Mouse (Mus musculus) E14TG2a.4 (cell line): ENCODE measurements at regions not wholly inside any gene's neighbourhood (a gene's known extent, or its start where the extent isn't known, plus 50 kb on each side); places are given as distances from the start of the nearest gene placed in this dataset.

ENCODE experiments used
- H3K27me3 ChIP-seq: 2 replicates; pipeline ENCODE4 v1.6.1; 2014; ENCODE audit warnings: low read length, control low read depth; ENCODE audit not compliant: insufficient read depth
- H3K36me3 ChIP-seq: 2 replicates; pipeline ENCODE4 v1.6.1; 2014; ENCODE audit warnings: low read length, control low read depth; ENCODE audit not compliant: insufficient read depth
- H3K4me1 ChIP-seq: replicated peaks from 2 replicates; pipeline ENCODE4 v1.6.1; 2014; ENCODE audit warnings: low read depth, low read length, control low read depth
- H3K4me3 ChIP-seq: replicated peaks from 2 replicates; pipeline ENCODE4 v1.5.1; 2014; ENCODE audit warnings: mild to moderate bottlenecking, low read length
- H3K9me3 ChIP-seq: 2 replicates; pipeline ENCODE4 v1.6.1; 2014; ENCODE audit warnings: low read length, control low read depth
- CTCF ChIP-seq: conservative IDR thresholded peaks from 2 replicates; pipeline ENCODE4 v1.5.1; 2014; ENCODE audit warnings: low read length
- NANOG ChIP-seq: IDR thresholded peaks from 2 replicates; pipeline ENCODE4 v1.6.1; 2014; ENCODE audit warnings: borderline replicate concordance, low read length, mixed read lengths
- POU5F1 ChIP-seq: IDR thresholded peaks from 2 replicates; pipeline ENCODE4 v1.6.1; 2014; ENCODE audit warnings: low read length, borderline replicate concordance

DNA sequence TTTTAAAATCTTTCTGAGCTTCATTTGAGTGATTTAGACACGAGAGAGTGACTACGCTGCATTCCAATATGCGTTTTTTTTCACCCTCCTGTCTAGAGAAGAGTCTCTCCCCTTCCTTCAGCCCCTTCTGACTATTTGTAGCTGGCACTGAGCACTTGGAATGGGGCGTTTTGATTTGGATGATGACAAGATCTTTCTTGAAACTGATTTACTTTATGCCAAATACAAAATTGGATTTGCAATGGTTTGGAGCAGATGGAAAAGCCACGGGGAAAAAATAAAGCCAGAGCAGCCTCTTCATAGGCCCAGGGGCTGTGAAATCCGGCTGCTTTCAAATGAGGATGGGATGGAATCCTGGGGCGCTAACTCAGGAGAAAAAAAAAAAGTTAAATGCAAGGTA lies 196.0 kb downstream of the Fam84b start:
- TF ChIP-seq POU5F1 (no peak), CTCF (no peak), NANOG (no peak)
- Histone ChIP-seq H3K4me3 (no peak overlapping the region), H3K4me1 (no peaks in the 10 kb centered on the region), H3K9me3 (peaks cover 10% of the 10 kb centered on the region), H3K36me3 (no peaks in the 10 kb centered on the region), H3K27me3 (no peaks in the 10 kb centered on the region)

DNA sequence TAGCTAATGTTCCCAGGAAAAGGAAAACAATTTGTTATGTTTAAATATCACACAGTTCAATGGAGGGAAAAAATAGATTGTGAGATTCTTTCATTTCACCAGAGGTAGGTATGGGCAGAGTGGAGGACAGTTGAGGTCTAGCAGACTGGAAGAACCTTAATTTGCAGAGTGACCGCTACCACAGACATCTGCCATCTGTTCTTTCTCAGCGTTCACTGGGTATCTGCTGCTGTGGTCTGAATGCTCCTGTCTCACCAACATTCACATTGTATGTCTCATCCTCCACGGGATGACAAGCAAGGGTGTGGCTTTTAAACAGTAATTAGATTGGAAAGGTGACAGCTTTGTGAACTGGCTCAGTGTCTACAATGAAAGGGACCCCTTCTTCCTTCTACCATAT lies 198.5 kb downstream of the Fam84b start:
- no peak for TF ChIP-seq CTCF
- no peak for TF ChIP-seq POU5F1
- no peak for TF ChIP-seq NANOG
- Histone ChIP-seq H3K27me3 (no peaks in the 10 kb centered on the region), H3K9me3 (no peaks in the 10 kb centered on the region), H3K4me3 (no peak overlapping the region), H3K36me3 (no peaks in the 10 kb centered on the region), H3K4me1 (no peaks in the 10 kb centered on the region)

DNA sequence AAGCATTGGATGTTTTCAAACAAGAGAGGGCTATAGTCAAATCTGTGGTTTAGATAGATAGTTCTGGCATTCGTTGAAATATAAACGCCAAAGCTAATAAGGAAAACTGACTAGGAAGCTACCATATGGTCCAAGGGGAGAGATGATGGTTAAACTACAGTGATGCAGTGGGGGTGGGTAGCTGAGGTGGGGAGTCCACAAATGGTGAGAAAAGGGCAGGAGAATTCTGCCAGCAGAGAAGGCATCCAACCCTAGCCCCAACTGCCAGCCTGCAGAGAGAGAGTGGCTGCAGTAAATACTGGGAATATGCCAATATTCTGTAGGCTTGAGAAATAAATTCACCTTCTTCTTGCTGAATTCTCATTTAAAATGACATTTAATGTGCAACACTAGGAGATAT lies 204.3 kb downstream of the Fam84b start:
- Histone ChIP-seq H3K36me3 (no peaks in the 10 kb centered on the region), H3K4me3 (no peak overlapping the region), H3K9me3 (no peaks in the 10 kb centered on the region), H3K27me3 (no peaks in the 10 kb centered on the region), H3K4me1 (no peaks in the 10 kb centered on the region)
- TF ChIP-seq NANOG (no peak), POU5F1 (no peak), CTCF (no peak)

GRCm38 (mm10) chr15:60641770-60642169 lies 211.8 kb downstream of the Fam84b start:
- Histone ChIP-seq H3K36me3 (no peaks in the 10 kb centered on the region), H3K27me3 (no peaks in the 10 kb centered on the region), H3K4me3 (no peak overlapping the region), H3K4me1 (no peaks in the 10 kb centered on the region), H3K9me3 (no peaks in the 10 kb centered on the region)
- TF ChIP-seq NANOG (no peak), CTCF (no peak), POU5F1 (no peak)

DNA sequence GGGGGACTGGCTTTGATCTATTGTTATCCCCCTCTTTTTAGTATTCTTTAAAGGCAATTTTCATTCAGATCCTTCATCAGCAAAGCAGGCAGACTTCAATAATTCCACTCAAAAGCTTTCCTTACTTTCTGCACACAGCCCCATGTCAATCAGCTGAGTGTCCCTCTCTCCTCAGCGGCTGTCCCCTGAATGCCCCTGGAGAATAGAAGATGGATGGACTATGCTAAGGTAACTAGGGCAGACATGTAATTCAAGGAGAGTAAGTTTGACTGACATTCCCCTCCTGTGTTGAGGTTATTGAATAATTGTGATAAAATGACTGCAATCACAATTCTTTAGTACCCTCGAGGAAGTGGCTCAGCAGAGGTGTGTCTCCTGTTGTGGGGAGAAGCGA lies 220.1 kb downstream of the Fam84b start:
- TF ChIP-seq POU5F1: no peak
- TF ChIP-seq NANOG: no peak
- no peak for TF ChIP-seq CTCF
- Histone ChIP-seq H3K27me3 (no peaks in the 10 kb centered on the region), H3K9me3 (peaks cover 15% of the 10 kb centered on the region), H3K36me3 (no peaks in the 10 kb centered on the region), H3K4me1 (no peaks in the 10 kb centered on the region), H3K4me3 (no peak overlapping the region)

GRCm38 (mm10) chr15:60632789-60633456 lies 220.7 kb downstream of the Fam84b start:
- no peak for TF ChIP-seq CTCF
- TF ChIP-seq NANOG: no peak
- no peak for TF ChIP-seq POU5F1
- Histone ChIP-seq H3K9me3 (peaks cover 18% of the 10 kb centered on the region), H3K4me3 (no peak overlapping the region), H3K36me3 (no peaks in the 10 kb centered on the region), H3K4me1 (no peaks in the 10 kb centered on the region), H3K27me3 (no peaks in the 10 kb centered on the region)

GRCm38 (mm10) chr15:60630756-60631402 lies 222.7 kb downstream of the Fam84b start:
- Histone ChIP-seq H3K36me3 (no peaks in the 10 kb centered on the region), H3K4me3 (no peak overlapping the region), H3K9me3 (peaks cover 18% of the 10 kb centered on the region), H3K27me3 (no peaks in the 10 kb centered on the region), H3K4me1 (no peaks in the 10 kb centered on the region)
- no peak for TF ChIP-seq CTCF
- TF ChIP-seq POU5F1: no peak
- no peak for TF ChIP-seq NANOG

DNA sequence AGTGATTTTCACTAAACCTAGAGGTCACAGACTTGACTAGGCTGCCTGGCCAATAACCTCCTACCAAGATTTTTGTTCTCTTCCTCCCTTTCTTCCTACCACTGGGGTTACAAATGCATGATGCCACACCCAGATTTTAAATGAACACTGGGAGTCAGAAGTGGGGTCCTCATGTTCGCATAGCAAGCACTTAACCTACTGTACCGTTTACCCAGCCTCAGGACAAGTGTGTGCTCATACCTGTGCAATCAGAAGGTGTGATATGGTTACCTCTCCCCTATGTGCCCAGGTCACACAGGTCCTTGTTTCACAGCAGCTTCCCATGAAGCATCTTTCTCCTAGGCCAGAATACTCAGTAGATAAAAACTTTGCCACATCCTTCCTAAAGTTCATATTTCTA lies 234.8 kb downstream of the Fam84b start:
- H3K27me3 ChIP-seq: no peaks in the 10 kb centered on the region
- H3K9me3 ChIP-seq: peaks cover 3% of the 10 kb centered on the region; the same call in 1 of the 2 replicates
- H3K36me3 ChIP-seq: no peaks in the 10 kb centered on the region
- TF ChIP-seq CTCF (no peak), NANOG (no peak), POU5F1 (no peak)
- no peaks in the 10 kb centered on the region for H3K4me1 ChIP-seq
- no peak overlapping the region for H3K4me3 ChIP-seq

DNA sequence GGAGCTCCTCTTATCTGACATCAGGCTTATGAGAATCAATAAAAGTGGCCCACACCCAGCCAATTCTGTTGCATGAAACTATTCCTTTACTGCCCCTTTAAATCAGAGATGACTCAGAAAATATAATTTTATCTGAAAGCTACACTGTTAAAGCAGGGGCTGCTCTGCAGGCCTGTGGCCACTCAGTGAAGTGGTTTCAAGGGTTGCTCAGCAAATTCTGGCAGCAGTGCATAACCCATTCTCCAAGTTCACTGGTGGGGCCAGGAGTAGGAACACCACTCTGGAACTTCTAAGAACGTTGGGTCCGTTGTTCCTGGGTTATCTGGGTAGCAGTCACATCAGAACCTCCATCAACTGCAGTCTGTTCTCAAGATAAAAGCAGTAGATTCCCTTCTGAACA lies 236.2 kb downstream of the Fam84b start:
- Histone ChIP-seq H3K9me3 (peaks cover 3% of the 10 kb centered on the region; the same call in 1 of the 2 replicates), H3K4me1 (no peaks in the 10 kb centered on the region), H3K36me3 (no peaks in the 10 kb centered on the region), H3K27me3 (no peaks in the 10 kb centered on the region), H3K4me3 (no peak overlapping the region)
- TF ChIP-seq CTCF: no peak
- no peak for TF ChIP-seq POU5F1
- TF ChIP-seq NANOG: no peak; the same call in 1 of the 2 replicates
